Mouse (Mus musculus): ENCODE measurements around the gene Olfr1137.

Gene Olfr1137

DNA sequence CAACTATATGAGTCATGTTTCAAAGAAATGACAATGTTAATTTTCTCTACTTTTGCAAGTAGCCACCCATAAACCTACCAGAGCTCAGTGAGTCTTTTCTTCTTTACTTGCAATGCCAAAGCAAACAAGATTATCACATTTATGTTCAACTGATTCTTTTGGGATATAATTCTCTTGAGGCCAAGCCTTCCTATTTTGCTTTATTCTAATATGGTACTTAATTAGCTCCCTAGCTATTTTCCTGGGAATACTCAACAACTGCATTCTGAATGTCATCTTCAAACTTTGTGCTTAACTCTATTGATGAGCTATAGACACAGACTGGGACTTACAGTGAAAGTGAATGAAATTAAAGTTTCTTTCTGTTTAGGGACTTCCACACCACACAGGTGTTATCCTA, at the start of gene Olfr1137:
Gene Olfr1137, minus strand, starts transcription at position 101 of the 400 bp plus-strand sequence.
- no peak for DNase-seq

DNA sequence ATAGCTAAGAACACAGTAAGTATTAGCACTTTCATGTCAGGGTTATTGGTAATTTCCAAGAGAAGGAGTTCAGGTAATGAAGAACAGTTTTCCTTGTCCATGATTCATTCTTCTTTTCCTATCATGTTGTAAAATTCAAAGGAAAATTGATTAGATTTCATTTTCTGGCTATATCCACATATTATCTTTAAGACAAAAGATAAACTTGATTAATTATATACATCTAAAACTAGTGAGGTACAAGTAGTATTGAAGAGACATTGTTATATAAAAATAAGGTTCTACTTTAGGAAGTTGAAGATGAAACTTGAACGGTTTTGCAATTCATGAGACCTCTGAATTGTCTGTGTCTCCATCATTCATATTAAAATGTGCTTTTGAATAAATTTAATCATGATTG, 40.9 kb upstream of the Olfr1137 start, which contains the start of gene Olfr1141:
Gene Olfr1141, minus strand, starts transcription at position 101 of the 400 bp plus-strand sequence.
- no peak for DNase-seq

DNA sequence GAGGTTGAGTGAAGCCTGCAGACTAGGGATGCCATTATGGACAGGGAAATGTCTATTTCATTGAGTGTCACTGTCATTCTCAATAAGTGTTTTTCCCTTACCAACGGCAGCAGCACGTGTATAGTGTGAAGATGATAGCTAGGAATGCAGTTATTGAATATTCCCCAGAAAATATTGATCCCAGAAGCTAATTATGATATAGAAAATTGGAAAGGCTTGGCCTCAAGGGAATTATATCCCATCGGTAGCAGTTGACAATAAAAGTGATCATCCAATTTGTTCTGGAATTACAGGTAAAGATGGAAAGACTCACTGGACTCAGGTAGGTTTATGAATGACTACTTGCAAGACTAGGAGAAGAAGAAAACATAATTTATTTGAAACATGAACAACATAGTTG, 30.5 kb upstream of the Olfr1137 start, which contains the start of gene Olfr1140:
Gene Olfr1140, plus strand, starts transcription at position 301 of the 400 bp plus-strand sequence.
- DNase-seq = no peak

DNA sequence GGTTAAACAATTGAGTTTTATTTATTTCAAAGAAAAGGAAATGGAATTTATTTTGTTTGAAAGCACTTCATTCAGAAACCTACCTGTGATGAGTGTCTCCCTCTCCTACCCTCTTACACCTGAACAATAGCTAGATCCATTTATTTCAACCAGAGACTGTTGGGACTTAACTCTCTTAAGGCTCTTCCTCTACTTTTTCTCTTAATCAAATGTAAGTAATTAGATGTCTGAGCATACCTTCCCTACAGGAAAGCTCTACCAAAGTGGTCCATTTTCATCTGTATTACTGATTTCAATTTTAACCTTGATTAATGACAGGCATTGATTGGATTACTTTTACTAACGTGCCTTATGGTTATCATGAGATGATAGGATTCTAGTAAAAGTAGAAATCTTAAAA, 26.9 kb upstream of the Olfr1137 start, which contains the start of gene Olfr1138:
Gene Olfr1138, minus strand, starts transcription at position 101 of the 400 bp plus-strand sequence.
- DNase-seq = no peak

DNA sequence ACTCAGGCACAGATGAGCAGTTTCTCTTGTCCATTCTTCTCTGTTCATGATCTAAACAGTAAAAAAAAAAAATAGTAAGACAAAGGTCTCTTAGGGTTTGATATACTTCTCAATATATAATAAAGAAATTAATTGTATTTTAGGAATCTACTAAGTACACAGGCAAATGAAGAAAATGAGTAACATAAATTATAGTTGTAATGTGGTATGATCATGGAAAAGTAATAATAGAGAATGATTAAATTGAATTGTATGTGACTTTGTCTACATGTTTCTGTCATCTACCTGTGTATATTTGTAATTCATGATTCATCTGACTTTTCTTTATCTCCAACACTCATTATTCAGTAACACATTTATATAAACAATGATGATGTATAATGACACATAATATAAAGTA, 19.1 kb downstream of the Olfr1137 start, which contains the start of gene Olfr1136:
Gene Olfr1136, minus strand, starts transcription at position 101 of the 400 bp plus-strand sequence.
- no peak for DNase-seq

DNA sequence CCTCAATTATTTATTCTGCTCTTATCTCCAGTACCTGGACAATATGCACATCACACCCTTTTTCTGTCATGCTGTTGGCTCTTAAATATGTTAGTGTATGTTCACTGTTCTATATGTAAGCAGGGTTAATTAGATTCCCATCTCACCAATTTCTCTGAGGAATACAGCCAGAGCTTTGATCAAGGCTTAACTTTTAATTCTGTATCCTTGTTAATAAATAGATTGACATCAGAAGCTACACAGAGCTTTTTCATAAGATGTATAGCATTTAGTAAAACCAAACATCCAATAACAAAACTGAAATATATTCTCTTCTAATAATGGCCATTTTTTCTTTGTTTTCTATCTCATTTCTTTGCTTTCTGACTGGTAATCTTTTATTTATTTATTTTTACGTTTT, 39.4 kb downstream of the Olfr1137 start, which contains the start of gene Olfr1135:
Gene Olfr1135, minus strand, starts transcription at position 101 of the 400 bp plus-strand sequence.
- no peak for DNase-seq
